Mouse (Mus musculus) stomach, embryonic 14.5 days (tissue): Measurements from ENCODE around the gene Usp2. TPM values are rescaled to one million over a fixed set of nuclear protein-coding genes. Genes with fewer than 3 reads are reported as not detected.
A peak's percentile ranks its signal among the peaks of the same experiment; 100 is the strongest.

ENCODE experiments used
- ATAC-seq: fragments of 200-750 bp; cut with Nextera tagmentation; 2 replicates; pipeline ENCODE4 v1.8.0; 2017; ENCODE audit warnings: low read depth, moderate TSS enrichment; ENCODE audit not compliant: insufficient number of reproducible peaks, insufficient read depth, low FRiP score
- H3K27ac ChIP-seq: fragments of 300-500 bp; sonication (generic); 2 replicates; pipeline ENCODE4 v1.5.1; 2014; ENCODE audit warnings: mild to moderate bottlenecking, low read length, moderate library complexity, mixed read lengths
- H3K27me3 ChIP-seq: fragments of 300-500 bp; sonication (generic); 2 replicates; pipeline ENCODE4 v1.6.1; 2014; ENCODE audit warnings: low read length, control low read depth, mixed read lengths; ENCODE audit not compliant: control insufficient read depth, insufficient read depth
- H3K36me3 ChIP-seq: fragments of 300-500 bp; sonication (generic); 2 replicates; pipeline ENCODE4 v1.6.1; 2014; ENCODE audit warnings: mild to moderate bottlenecking, control low read depth, low read length, moderate library complexity, mixed read lengths; ENCODE audit not compliant: control insufficient read depth, insufficient read depth
- H3K4me1 ChIP-seq: fragments of 300-500 bp; sonication (generic); 2 replicates; pipeline ENCODE4 v1.6.1; 2014; ENCODE audit warnings: low read length, control low read depth, mixed read lengths; ENCODE audit not compliant: control insufficient read depth, insufficient read depth
- H3K4me2 ChIP-seq: fragments of 300-500 bp; sonication (generic); replicated peaks from 2 replicates; pipeline ENCODE4 v1.6.1; 2014; ENCODE audit warnings: low read depth, low read length, control low read depth
- H3K4me3 ChIP-seq: fragments of 300-500 bp; sonication (generic); 2 replicates; pipeline ENCODE4 v1.5.1; 2014; ENCODE audit warnings: low read depth, low read length, control low read depth
- H3K9ac ChIP-seq: fragments of 300-500 bp; sonication (generic); replicated peaks from 2 replicates; pipeline ENCODE4 v1.6.1; 2014; ENCODE audit warnings: low read depth, mild to moderate bottlenecking, control low read depth, low read length, moderate library complexity, mixed read lengths
- H3K9me3 ChIP-seq: fragments of 300-500 bp; sonication (generic); 2 replicates; pipeline ENCODE4 v1.6.1; 2016; ENCODE audit warnings: low read depth, low read length, control low read depth; ENCODE audit not compliant: control insufficient read depth
- WGBS: fragments of 180-500 bp; shearing (Covaris S2); extraction: QIAGEN DNeasy Blood & Tissue Kit; methylation state at CpG from one replicate; pipeline ENCODE4 v1.1.7; 2014; 5-methylcytosine and 5-hydroxymethylcytosine counted together
- polyA plus RNA-seq: library from polyadenylated mRNA; unstranded; fragments of >200 nt; fragmentation: Nextera tagmentation; extraction: Ambion mirVana; gene quantifications from 2 replicates; pipeline ENCODE4 v1.2.1, GENCODE M21; 2014

The Usp2 gene
- polyA plus RNA-seq, 1 experiment from 2014 or later = 15.0 TPM

- Histone ChIP-seq H3K27ac (no peak overlapping the region; the same call in 1 of the 2 replicates), H3K27me3 (no peaks in the 10 kb centered on the region), H3K4me3 (no peak overlapping the region), H3K4me2 (no peak overlapping the region), H3K36me3 (no peaks in the 10 kb centered on the region), H3K9me3 (no peaks in the 10 kb centered on the region), H3K4me1 (peaks cover 11% of the 10 kb centered on the region), H3K9ac (no peak overlapping the region)
- 24% methylated on average over 18 of the region's 18 CpGs for WGBS
- ATAC-seq = peak; percentile 42; the same call in 1 of the 2 replicates
These were observed 59.0 kb downstream of the Usp2 start for GRCm38 (mm10) chr9:44125546-44126428.

GRCm38 (mm10) chr9:44126746-44127145 lies 59.9 kb downstream of the Usp2 start:
- H3K9me3 ChIP-seq = no peaks in the 10 kb centered on the region
- H3K4me2 ChIP-seq = no peak overlapping the region
- no peaks in the 10 kb centered on the region for H3K36me3 ChIP-seq
- no peak for ATAC-seq
- peaks cover 20% of the 10 kb centered on the region for H3K4me1 ChIP-seq
- no peak overlapping the region; the same call in 1 of the 2 replicates for H3K27ac ChIP-seq
- no peaks in the 10 kb centered on the region for H3K27me3 ChIP-seq
- H3K9ac ChIP-seq = no peak overlapping the region
- WGBS = 90% methylated on average over 3 of the region's 3 CpGs
- H3K4me3 ChIP-seq = no peak overlapping the region

GRCm38 (mm10) chr9:44127351-44127801 lies 60.6 kb downstream of the Usp2 start:
- no peaks in the 10 kb centered on the region for H3K9me3 ChIP-seq
- no peak overlapping the region for H3K9ac ChIP-seq
- ATAC-seq = no peak
- H3K4me1 ChIP-seq = peaks cover 21% of the 10 kb centered on the region
- H3K36me3 ChIP-seq = no peaks in the 10 kb centered on the region
- 66% methylated on average over 3 of the region's 3 CpGs for WGBS
- H3K27ac ChIP-seq = no peak overlapping the region
- H3K4me3 ChIP-seq = no peak overlapping the region
- no peaks in the 10 kb centered on the region for H3K27me3 ChIP-seq
- H3K4me2 ChIP-seq = no peak overlapping the region

- Histone ChIP-seq H3K9ac (0 out of 2 replicates have a peak overlapping the region, but pooled peaks have one; percentile 14), H3K9me3 (no peaks in the 10 kb centered on the region), H3K36me3 (no peaks in the 10 kb centered on the region), H3K4me3 (peak overlapping the region; percentile 22), H3K4me2 (peak overlapping the region; percentile 53), H3K4me1 (peaks cover 33% of the 10 kb centered on the region), H3K27me3 (no peaks in the 10 kb centered on the region), H3K27ac (peak overlapping the region; percentile 84)
- no peak for ATAC-seq
- WGBS = 4% methylated on average over 9 of the region's 9 CpGs
These were observed 62.8 kb downstream of the Usp2 start for GRCm38 (mm10) chr9:44129633-44130032.

GRCm38 (mm10) chr9:44130034-44130433 lies 63.2 kb downstream of the Usp2 start:
- Histone ChIP-seq H3K4me1 (peaks cover 35% of the 10 kb centered on the region), H3K9ac (0 out of 2 replicates have a peak overlapping the region, but pooled peaks have one; percentile 14), H3K4me3 (peak overlapping the region; percentile 22), H3K9me3 (no peaks in the 10 kb centered on the region), H3K27me3 (no peaks in the 10 kb centered on the region), H3K27ac (peak overlapping the region; percentile 84), H3K36me3 (no peaks in the 10 kb centered on the region), H3K4me2 (peak overlapping the region; percentile 53)
- WGBS = under 1% methylated on average over 27 of the region's 27 CpGs
- peak; percentile 46; the same call in 1 of the 2 replicates for ATAC-seq

- peak overlapping the region; percentile 22; the same call in 1 of the 2 replicates for H3K4me3 ChIP-seq
- peak overlapping the region; percentile 53 for H3K4me2 ChIP-seq
- H3K9ac ChIP-seq = no peak overlapping the region
- no peaks in the 10 kb centered on the region for H3K36me3 ChIP-seq
- H3K9me3 ChIP-seq = no peaks in the 10 kb centered on the region
- no peaks in the 10 kb centered on the region for H3K27me3 ChIP-seq
- ATAC-seq = peak; percentile 10; the same call in 1 of the 2 replicates
- WGBS = 25% methylated on average over 19 of the region's 19 CpGs
- H3K4me1 ChIP-seq = peaks cover 41% of the 10 kb centered on the region
- H3K27ac ChIP-seq = peak overlapping the region; percentile 84
These were observed 63.9 kb downstream of the Usp2 start for GRCm38 (mm10) chr9:44130581-44131275.

- no peak for ATAC-seq
- 0 out of 2 replicates have a peak overlapping the region, but pooled peaks have one; percentile 53 for H3K4me2 ChIP-seq
- H3K27ac ChIP-seq = peak overlapping the region; percentile 84
- H3K4me1 ChIP-seq = peaks cover 45% of the 10 kb centered on the region
- H3K27me3 ChIP-seq = no peaks in the 10 kb centered on the region
- no peak overlapping the region for H3K4me3 ChIP-seq
- H3K9ac ChIP-seq = no peak overlapping the region
- no peaks in the 10 kb centered on the region for H3K36me3 ChIP-seq
- WGBS = 56% methylated on average over 7 of the region's 7 CpGs
- no peaks in the 10 kb centered on the region for H3K9me3 ChIP-seq
These were observed 64.4 kb downstream of the Usp2 start for GRCm38 (mm10) chr9:44131276-44131590.

GRCm38 (mm10) chr9:44132200-44132599 lies 65.4 kb downstream of the Usp2 start:
- Histone ChIP-seq H3K4me2 (no peak overlapping the region), H3K27ac (no peak overlapping the region), H3K4me3 (no peak overlapping the region), H3K27me3 (no peaks in the 10 kb centered on the region), H3K9ac (no peak overlapping the region), H3K36me3 (no peaks in the 10 kb centered on the region), H3K4me1 (peaks cover 46% of the 10 kb centered on the region), H3K9me3 (no peaks in the 10 kb centered on the region)
- ATAC-seq = no peak
- 59% methylated on average over 5 of the region's 5 CpGs for WGBS
